Mouse (Mus musculus) adrenal gland, adult 8-10 months (tissue): Measurements from ENCODE around the gene Hyal1. TPM values are rescaled to one million over a fixed set of nuclear protein-coding genes. Genes with fewer than 3 reads are reported as not detected.
"Not testable (repeated sequence)": the region's sequence is repeated elsewhere in the genome, so short reads cannot be mapped to it uniquely, and the experiment has no call there.

Source experiments
- DNase-seq: peaks from one replicate; pipeline ENCODE4 v3.0.0; 2022
- total RNA-seq, 4 experiments: library from RNA; stranded (reverse); gene quantifications; 2 replicates each; pipeline ENCODE4 v1.2.4; 2022

Hyal1 gene
- total RNA-seq, 4 experiments from 2014 or later, result 7.7 to 14.2 (median 9.3) TPM

GRCm38 (mm10) chr9:107571534-107572326 lies 5.0 kb upstream of the Hyal1 start:
- no peak for DNase-seq

DNA sequence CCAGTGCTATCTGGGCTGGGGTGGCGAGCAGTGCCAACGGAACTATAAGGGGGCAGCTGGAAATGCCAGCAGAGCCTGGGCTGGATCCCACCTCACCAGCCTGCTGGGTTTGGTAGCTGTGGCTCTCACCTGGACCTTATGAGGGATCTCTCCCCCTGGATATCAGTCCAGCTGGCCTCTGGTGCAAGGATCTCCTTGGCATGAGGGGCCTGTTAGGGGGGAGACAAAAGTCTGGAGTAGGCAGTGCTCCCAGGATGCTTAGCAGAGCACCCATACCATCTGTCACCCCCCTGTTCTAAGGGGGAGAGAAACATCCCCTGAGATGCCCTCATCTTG lies 4.4 kb upstream of the Hyal1 start:
- DNase-seq, result no peak

- DNase-seq, result not testable (repeated sequence)
Observed at GRCm38 (mm10) chr9:107573774-107574173, 3.0 kb upstream of the Hyal1 start.

- DNase-seq, result no peak
Observed at GRCm38 (mm10) chr9:107575579-107576356, 959 bp upstream of the Hyal1 start.

GRCm38 (mm10) chr9:107577871-107578270 lies 1.1 kb downstream of the Hyal1 start:
- no peak for DNase-seq

GRCm38 (mm10) chr9:107578587-107578986 lies 1.9 kb downstream of the Hyal1 start, which contains the start of gene Naa80:
Gene Naa80, plus strand, starts transcription at chr9:107578887.
- DNase-seq, result no peak

- no peak for DNase-seq
Observed at GRCm38 (mm10) chr9:107579023-107579900, 2.5 kb downstream of the Hyal1 start.

- peak; percentile 93 for DNase-seq
Observed at GRCm38 (mm10) chr9:107580501-107581317, 4.0 kb downstream of the Hyal1 start, which contains the start of gene Hyal3. Gene Hyal3, plus strand, starts transcription at chr9:107580818.

- DNase-seq, result no peak
Observed at GRCm38 (mm10) chr9:107581584-107581983, 4.9 kb downstream of the Hyal1 start.

DNA sequence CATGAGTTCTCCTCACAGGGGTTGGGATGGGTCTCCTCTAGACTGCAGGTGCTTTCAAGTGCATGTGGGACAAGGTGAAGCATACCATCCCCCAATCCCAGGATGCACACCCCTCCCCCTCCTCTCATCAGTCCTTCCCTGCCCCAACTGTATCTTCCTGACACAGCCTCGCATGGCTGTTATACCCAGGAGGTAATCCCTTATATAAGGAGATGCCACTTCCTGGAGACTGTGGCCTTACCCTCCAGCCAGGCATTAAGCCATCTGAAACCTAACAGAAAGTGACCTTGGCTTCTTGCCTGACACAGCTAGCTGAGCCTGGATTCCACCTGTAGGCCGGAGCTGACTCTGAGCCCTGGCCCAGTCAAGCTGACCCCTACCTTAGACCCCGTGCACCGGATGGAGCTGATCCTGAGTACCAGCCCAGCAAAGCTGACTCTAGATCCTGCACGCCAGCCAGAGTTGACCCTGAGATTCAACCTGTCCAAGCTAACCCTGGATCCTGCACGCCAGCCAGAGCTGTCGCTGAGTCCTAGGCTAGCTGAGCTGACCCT lies 5.9 kb downstream of the Hyal1 start:
- no peak for DNase-seq

GRCm38 (mm10) chr9:107583174-107583573 lies 6.4 kb downstream of the Hyal1 start:
- no peak for DNase-seq

GRCm38 (mm10) chr9:107586504-107586903 lies 9.8 kb downstream of the Hyal1 start:
- no peak for DNase-seq

DNA sequence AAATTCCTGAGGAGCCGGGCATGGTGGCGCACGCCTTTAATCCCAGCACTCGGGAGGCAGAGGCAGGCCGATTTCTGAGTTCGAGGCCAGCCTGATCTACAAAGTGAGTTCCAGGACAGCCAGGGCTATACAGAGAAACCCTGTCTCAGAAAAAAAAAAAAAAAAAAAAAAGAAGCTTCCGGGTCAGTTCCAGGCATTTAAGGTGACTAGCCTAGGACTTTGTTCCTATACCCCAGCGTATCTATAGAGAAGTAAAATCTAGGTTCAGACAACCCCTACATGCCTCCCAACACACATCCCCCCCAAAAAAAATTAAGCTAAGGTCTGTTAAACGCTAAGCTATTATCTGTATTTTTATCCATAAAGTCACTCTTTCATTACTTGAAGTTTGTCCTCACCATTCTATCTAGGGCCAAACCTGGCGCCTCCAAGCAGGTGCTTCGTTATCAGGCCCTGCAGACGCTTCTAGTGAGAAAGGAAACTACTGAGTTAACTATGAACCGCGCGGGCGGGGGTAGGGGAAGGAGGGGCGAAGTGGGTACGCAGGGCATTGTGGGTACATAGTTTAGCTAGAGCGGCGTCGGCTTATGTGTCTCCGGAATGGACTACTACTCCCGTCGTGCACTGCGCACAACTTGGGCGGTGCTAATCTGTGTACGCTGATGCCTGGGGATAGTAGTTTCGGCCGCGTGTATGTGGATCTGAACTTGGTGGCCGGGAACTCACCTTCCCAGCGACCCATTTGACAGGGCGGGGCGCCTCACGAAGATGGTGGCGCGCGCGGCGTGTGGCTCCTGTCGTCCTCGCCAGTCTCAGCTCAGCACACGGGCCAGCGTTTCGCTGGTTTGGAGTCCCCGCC lies 10.5 kb downstream of the Hyal1 start, which contains the start of gene Ifrd2:
TSS of gene Ifrd2 (plus strand) at position 669 of the 859 bp plus-strand sequence.
- DNase-seq, result peak; percentile 98

- DNase-seq, result no peak
Observed at GRCm38 (mm10) chr9:107587833-107588639, 11.3 kb downstream of the Hyal1 start.

DNA sequence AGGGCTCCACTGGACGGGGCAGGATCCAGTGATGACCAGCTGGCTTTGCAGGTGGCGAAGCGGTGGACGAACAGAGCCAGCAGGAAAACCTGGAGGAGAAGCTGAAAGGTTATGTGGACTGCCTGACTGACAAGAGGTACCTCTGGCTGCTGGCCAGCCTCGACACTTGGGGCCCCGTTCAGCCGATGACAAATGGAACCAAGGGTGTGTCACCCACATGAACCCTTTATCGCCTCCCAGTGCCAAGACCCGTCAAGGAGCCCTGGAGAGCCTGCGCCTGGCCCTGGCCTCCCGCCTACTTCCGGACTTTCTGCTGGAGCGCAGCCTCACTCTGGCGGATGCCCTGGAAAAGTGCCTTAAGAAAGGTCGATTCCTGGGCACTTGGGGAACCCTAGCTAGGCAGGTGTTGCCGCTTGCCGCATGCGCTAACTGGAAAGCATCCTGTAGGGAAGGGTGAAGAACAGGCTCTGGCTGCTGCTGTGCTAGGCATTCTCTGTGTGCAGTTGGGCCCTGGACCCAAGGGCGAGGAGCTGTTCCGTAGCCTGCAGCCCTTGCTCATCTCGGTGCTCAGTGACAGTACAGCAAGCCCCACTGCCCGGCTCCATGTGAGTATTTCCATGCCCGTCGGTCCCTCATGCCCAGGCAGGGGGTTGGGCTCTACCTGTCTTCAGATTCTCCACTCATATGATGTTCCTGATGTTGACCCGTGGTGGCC lies 13.5 kb downstream of the Hyal1 start:
- no peak for DNase-seq

GRCm38 (mm10) chr9:107590773-107591060 lies 14.0 kb downstream of the Hyal1 start:
- DNase-seq, result no peak

DNA sequence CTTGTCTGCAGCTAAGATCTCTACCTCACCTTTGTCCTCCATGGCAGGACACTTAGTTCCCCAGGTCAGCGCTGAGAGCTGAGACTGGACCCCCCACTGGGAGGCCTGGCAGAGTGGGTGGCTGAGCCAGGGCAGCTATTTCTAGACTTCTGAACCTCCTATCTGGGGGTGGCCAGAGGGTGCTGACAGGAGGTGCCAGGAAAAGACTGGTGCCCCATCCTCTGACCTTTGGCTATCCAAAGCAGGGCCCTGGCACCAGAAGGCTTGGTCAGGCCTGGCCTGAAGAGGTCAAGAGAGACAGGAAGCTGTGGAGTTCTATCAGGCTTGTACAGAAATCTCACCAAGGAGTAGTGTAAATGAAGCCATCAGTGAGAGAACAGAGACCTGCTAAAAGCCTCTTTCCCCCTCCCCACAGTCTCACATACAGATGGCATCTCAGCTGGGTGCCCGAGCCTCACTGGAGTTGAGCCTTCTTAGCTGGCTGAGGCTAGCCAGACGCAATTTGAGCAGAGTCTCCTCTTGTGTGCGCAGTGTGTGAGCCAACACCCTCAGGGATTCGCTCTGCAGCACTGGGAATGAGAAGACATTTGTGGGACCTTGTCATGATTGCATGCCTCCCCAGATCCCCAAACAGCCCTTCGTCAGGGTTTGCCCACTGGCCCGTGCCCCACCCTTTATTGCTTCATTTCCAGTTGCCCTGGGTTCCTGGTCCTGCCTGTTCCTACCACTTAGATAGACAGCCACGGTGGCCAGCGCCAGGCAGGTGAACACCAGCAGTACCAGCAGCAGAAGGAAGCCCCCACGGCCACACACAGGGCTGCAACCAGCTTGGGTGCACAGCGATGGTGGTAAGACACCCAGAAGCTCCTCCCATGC lies 16.6 kb downstream of the Hyal1 start:
- DNase-seq, result no peak
